Mouse (Mus musculus) heart, embryonic 11.5 days (tissue): ENCODE results near the gene Ogfod2. TPM values are rescaled to one million over a fixed set of nuclear protein-coding genes. Genes with fewer than 3 reads are reported as not detected.

Source experiments
- ATAC-seq: fragments of 200-750 bp; cut with Nextera tagmentation; replicated peaks from 2 replicates; pipeline ENCODE4 v1.8.0; 2017; ENCODE audit warnings: moderate library complexity; ENCODE audit not compliant: insufficient number of reproducible peaks, low FRiP score, low TSS enrichment
- H3K27ac ChIP-seq: fragments of 300-500 bp; sonication (generic); 2 replicates; pipeline ENCODE4 v1.5.1; 2014; ENCODE audit warnings: mild to moderate bottlenecking, low read depth, low read length
- H3K27me3 ChIP-seq: fragments of 300-500 bp; sonication (generic); 2 replicates; pipeline ENCODE4 v1.6.1; 2014; ENCODE audit warnings: mild to moderate bottlenecking, low read length, mixed read lengths; ENCODE audit not compliant: control insufficient read depth, insufficient read depth
- H3K36me3 ChIP-seq: fragments of 300-500 bp; sonication (generic); 2 replicates; pipeline ENCODE4 v1.6.1; 2014; ENCODE audit warnings: mild to moderate bottlenecking, low read length, moderate library complexity, mixed read lengths; ENCODE audit not compliant: control insufficient read depth, insufficient read depth
- H3K4me1 ChIP-seq: fragments of 300-500 bp; sonication (generic); 2 replicates; pipeline ENCODE4 v1.6.1; 2014; ENCODE audit warnings: low read length; ENCODE audit not compliant: control insufficient read depth, insufficient read depth
- H3K4me2 ChIP-seq: fragments of 300-500 bp; sonication (generic); 2 replicates; pipeline ENCODE4 v1.6.1; 2014; ENCODE audit warnings: mild to moderate bottlenecking, moderate library complexity
- H3K4me3 ChIP-seq: fragments of 300-500 bp; sonication (generic); 2 replicates; pipeline ENCODE4 v1.5.1; 2014; ENCODE audit warnings: low read depth, low read length
- H3K9ac ChIP-seq: fragments of 300-500 bp; sonication (generic); 2 replicates; pipeline ENCODE4 v1.6.1; 2014; ENCODE audit warnings: mild to moderate bottlenecking, low read depth, low read length, moderate library complexity
- H3K9me3 ChIP-seq: fragments of 300-500 bp; sonication (generic); replicated peaks from 2 replicates; pipeline ENCODE4 v1.6.1; 2016; ENCODE audit warnings: low read length; ENCODE audit not compliant: control insufficient read depth
- WGBS: fragments of 180-500 bp; shearing (Covaris S2); extraction: QIAGEN DNeasy Blood & Tissue Kit; methylation state at CpG from one replicate; pipeline ENCODE4 v1.1.7; 2014; ENCODE audit not compliant: insufficient replicate concordance; 5-methylcytosine and 5-hydroxymethylcytosine counted together
- polyA plus RNA-seq: library from polyadenylated mRNA; unstranded; fragments of >200 nt; fragmentation: Nextera tagmentation; extraction: Ambion mirVana; gene quantifications from 2 replicates; pipeline ENCODE4 v1.2.1, GENCODE M21; 2014

Ogfod2 gene
- polyA plus RNA-seq, 1 experiment from 2014 or later: 13.6 TPM

GRCm38 (mm10) chr5:124115531-124115930, 3.4 kb downstream of the Ogfod2 start:
- peaks cover 25% of the 10 kb centered on the region for H3K4me1 ChIP-seq
- no peaks in the 10 kb centered on the region for H3K9me3 ChIP-seq
- peak overlapping the region; percentile 99 for H3K4me2 ChIP-seq
- WGBS: 20% methylated on average over 7 of the region's 7 CpGs
- H3K36me3 ChIP-seq: peaks cover 17% of the 10 kb centered on the region
- peak overlapping the region; percentile 96 for H3K4me3 ChIP-seq
- peak overlapping the region; percentile 97 for H3K9ac ChIP-seq
- no peak overlapping the region; the same call in 1 of the 2 replicates for H3K27ac ChIP-seq
- no peaks in the 10 kb centered on the region for H3K27me3 ChIP-seq
- ATAC-seq: no peak

- H3K9ac ChIP-seq: peak within 1 kb of the TSS; percentile 97
- H3K36me3 ChIP-seq: peaks cover 24% of the 10 kb centered on the region
- peak within 1 kb of the TSS; percentile 96 for H3K4me3 ChIP-seq
- H3K9me3 ChIP-seq: no peaks in the 10 kb centered on the region
- under 1% methylated on average over 64 of the region's 64 CpGs for WGBS
- no peaks in the 10 kb centered on the region for H3K27me3 ChIP-seq
- H3K4me2 ChIP-seq: peak within 1 kb of the TSS; percentile 99
- H3K27ac ChIP-seq: peak within 1 kb of the TSS; percentile 79
- no peak for ATAC-seq
- peaks cover 25% of the 10 kb centered on the region for H3K4me1 ChIP-seq
Observed at GRCm38 (mm10) chr5:124115990-124116845, 4.1 kb downstream of the Ogfod2 start, which contains the start of gene Arl6ip4. TSS of gene Arl6ip4 (plus strand) at chr5:124116089.

GRCm38 (mm10) chr5:124119204-124119603, 7.1 kb downstream of the Ogfod2 start:
- Histone ChIP-seq H3K27ac (no peak overlapping the region), H3K36me3 (peaks cover 34% of the 10 kb centered on the region)

GRCm38 (mm10) chr5:124122357-124122756, 10.3 kb downstream of the Ogfod2 start:
- Histone ChIP-seq H3K4me1 (peaks cover 2% of the 10 kb centered on the region), H3K9ac (no peak overlapping the region), H3K4me2 (no peak overlapping the region), H3K4me3 (no peak overlapping the region), H3K36me3 (peaks cover 37% of the 10 kb centered on the region), H3K27ac (no peak overlapping the region), H3K9me3 (no peaks in the 10 kb centered on the region), H3K27me3 (no peaks in the 10 kb centered on the region)
- 91% methylated on average over 18 of the region's 18 CpGs for WGBS
- no peak for ATAC-seq

More at GRCm38 (mm10) chr5:124119204-124119603, 7.1 kb downstream of the Ogfod2 start:
- H3K9ac ChIP-seq: no peak overlapping the region
- no peaks in the 10 kb centered on the region for H3K9me3 ChIP-seq
- no peak for ATAC-seq
- no peak overlapping the region for H3K4me3 ChIP-seq
- H3K27me3 ChIP-seq: no peaks in the 10 kb centered on the region
- H3K4me2 ChIP-seq: no peak overlapping the region
- peaks cover 16% of the 10 kb centered on the region for H3K4me1 ChIP-seq
- WGBS: 69% methylated on average over 5 of the region's 5 CpGs

GRCm38 (mm10) chr5:124125093-124125492, 13.0 kb downstream of the Ogfod2 start:
- H3K9ac ChIP-seq: no peak overlapping the region
- ATAC-seq: no peak
- no peaks in the 10 kb centered on the region for H3K4me1 ChIP-seq
- H3K27ac ChIP-seq: no peak overlapping the region
- 75% methylated on average over 11 of the region's 11 CpGs for WGBS
- peaks cover 39% of the 10 kb centered on the region for H3K36me3 ChIP-seq
- no peak overlapping the region for H3K4me2 ChIP-seq
- no peak overlapping the region for H3K4me3 ChIP-seq
- H3K27me3 ChIP-seq: no peaks in the 10 kb centered on the region
- H3K9me3 ChIP-seq: no peaks in the 10 kb centered on the region

GRCm38 (mm10) chr5:124134261-124134660, 22.2 kb downstream of the Ogfod2 start:
- Histone ChIP-seq H3K9ac (no peak overlapping the region), H3K9me3 (no peaks in the 10 kb centered on the region), H3K36me3 (peaks cover 16% of the 10 kb centered on the region), H3K27ac (no peak overlapping the region), H3K4me2 (no peak overlapping the region), H3K4me3 (no peak overlapping the region), H3K4me1 (no peaks in the 10 kb centered on the region), H3K27me3 (no peaks in the 10 kb centered on the region)
- ATAC-seq: no peak
- 87% methylated on average over 5 of the region's 5 CpGs for WGBS

GRCm38 (mm10) chr5:124138066-124138465, 26.0 kb downstream of the Ogfod2 start:
- Histone ChIP-seq H3K9ac (no peak overlapping the region), H3K27me3 (no peaks in the 10 kb centered on the region), H3K4me1 (peaks cover 2% of the 10 kb centered on the region; the same call in 1 of the 2 replicates), H3K27ac (no peak overlapping the region), H3K4me3 (no peak overlapping the region), H3K4me2 (no peak overlapping the region), H3K36me3 (peaks cover 7% of the 10 kb centered on the region), H3K9me3 (no peaks in the 10 kb centered on the region)
- ATAC-seq: no peak
- WGBS: 69% methylated on average over 7 of the region's 7 CpGs

- no peaks in the 10 kb centered on the region for H3K9me3 ChIP-seq
- no peak overlapping the region for H3K4me3 ChIP-seq
- no peaks in the 10 kb centered on the region; the same call in 1 of the 2 replicates for H3K4me1 ChIP-seq
- H3K4me2 ChIP-seq: no peak overlapping the region
- H3K27me3 ChIP-seq: no peaks in the 10 kb centered on the region
- H3K9ac ChIP-seq: no peak overlapping the region
- peaks cover 3% of the 10 kb centered on the region; the same call in 1 of the 2 replicates for H3K36me3 ChIP-seq
- 44% methylated on average over 5 of the region's 5 CpGs for WGBS
- no peak for ATAC-seq
- H3K27ac ChIP-seq: no peak overlapping the region
Observed at GRCm38 (mm10) chr5:124149028-124149427, 36.9 kb downstream of the Ogfod2 start.
